Mouse (Mus musculus) Muller cell, postnatal 12 days (primary cell): Measurements from ENCODE around the gene Abcf3.

ENCODE experiments used
- DNase-seq: peaks from one replicate; pipeline ENCODE4 v3.0.0-alpha.2; 2015; ENCODE audit errors: inconsistent ontology term

Gene Abcf3

GRCm38 (mm10) chr16:20540438-20540837 is 7.9 kb upstream of the Abcf3 start:
- DNase-seq = no peak

GRCm38 (mm10) chr16:20545696-20546095 is 2.7 kb upstream of the Abcf3 start:
- DNase-seq = no peak

GRCm38 (mm10) chr16:20547423-20547822 is 954 bp upstream of the Abcf3 start:
- DNase-seq = no peak

- no peak for DNase-seq
Measured at GRCm38 (mm10) chr16:20549161-20549560, 784 bp downstream of the Abcf3 start.

- DNase-seq = no peak
Measured at GRCm38 (mm10) chr16:20551691-20552090, 3.3 kb downstream of the Abcf3 start.

GRCm38 (mm10) chr16:20552594-20552993 is 4.2 kb downstream of the Abcf3 start:
- no peak for DNase-seq

GRCm38 (mm10) chr16:20555000-20555399 is 6.6 kb downstream of the Abcf3 start:
- DNase-seq = no peak

- no peak for DNase-seq
Measured at GRCm38 (mm10) chr16:20557381-20557780, 9.0 kb downstream of the Abcf3 start.

- DNase-seq = no peak
Measured at GRCm38 (mm10) chr16:20565075-20565474, 16.7 kb downstream of the Abcf3 start.

GRCm38 (mm10) chr16:20589366-20589938 is 41.1 kb downstream of the Abcf3 start, which contains the start of gene Vwa5b2:
Vwa5b2 (plus strand) TSS chr16:20589471.
- DNase-seq = no peak

GRCm38 (mm10) chr16:20589939-20590679 is 41.7 kb downstream of the Abcf3 start:
- DNase-seq = peak; percentile 46

- no peak for DNase-seq
Measured at GRCm38 (mm10) chr16:20590680-20591038, 42.3 kb downstream of the Abcf3 start.

GRCm38 (mm10) chr16:20591076-20591705 is 42.8 kb downstream of the Abcf3 start:
- no peak for DNase-seq

- no peak for DNase-seq
Measured at GRCm38 (mm10) chr16:20595060-20595673, 46.8 kb downstream of the Abcf3 start.

GRCm38 (mm10) chr16:20595737-20596136 is 47.4 kb downstream of the Abcf3 start:
- DNase-seq = no peak

- DNase-seq = no peak
Measured at GRCm38 (mm10) chr16:20596687-20597441, 48.5 kb downstream of the Abcf3 start.

- no peak for DNase-seq
Measured at GRCm38 (mm10) chr16:20600511-20600910, 52.1 kb downstream of the Abcf3 start.

- DNase-seq = no peak
Measured at GRCm38 (mm10) chr16:20604705-20605104, 56.3 kb downstream of the Abcf3 start.

GRCm38 (mm10) chr16:20610501-20611356 is 62.4 kb downstream of the Abcf3 start:
- DNase-seq = peak; percentile 84
